Mouse (Mus musculus): ENCODE measurements at regions not wholly inside any gene's neighbourhood (a gene's known extent, or its start where the extent isn't known, plus 50 kb on each side); places are given as distances from the start of the nearest gene placed in this dataset.

- no peaks in the 10 kb centered on the region for H3K9me3 ChIP-seq (ENCODE audit: control insufficient read depth, insufficient read depth, low read depth, low read length)
- in situ Hi-C loops (cut with MboI; ENCODE audit: low sequenced_read_pairs in 2 of 2, unreplicated experiment in 2 of 2) = no loop called here
- DNase-seq (ENCODE audit: low read depth, low spot score) = no peak
- H3K36me3 ChIP-seq (ENCODE audit: control insufficient read depth, insufficient read depth, low read length, poor library complexity, severe bottlenecking) = no peaks in the 10 kb centered on the region
- TF ChIP-seq ZNF384 (IDR thresholded peaks at IDR 0.05; ENCODE audit: low read depth, low read length) = no peak
- TF ChIP-seq ZC3H11A (IDR thresholded peaks at IDR 0.05; ENCODE audit: borderline replicate concordance, low read depth, low read length) = no peak
- no peak for TF ChIP-seq HCFC1 (IDR thresholded peaks at IDR 0.05; ENCODE audit: borderline replicate concordance, insufficient read depth, low read length)
- TF ChIP-seq MAFK (IDR thresholded peaks at IDR 0.05; ENCODE audit: insufficient read depth, low read depth, low read length) = no peak
- no peak for TF ChIP-seq CHD2 (IDR thresholded peaks at IDR 0.05; ENCODE audit: low read depth, low read length)
- no peak overlapping the region for H3K4me3 ChIP-seq (ENCODE audit: insufficient read depth in 1 of 2, low read depth in 1 of 2, low read length in 2 of 2, poor library complexity in 1 of 2, severe bottlenecking in 1 of 2)
- H3K9ac ChIP-seq (ENCODE audit: insufficient read depth, low read depth, low read length, poor library complexity, severe bottlenecking) = no peak overlapping the region
- H3K4me1 ChIP-seq (ENCODE audit: control insufficient read depth in 2 of 2, insufficient read depth in 2 of 2, low read length in 2 of 2, poor library complexity in 1 of 2) = no peaks in the 10 kb centered on the region
- H3K27ac ChIP-seq (ENCODE audit: insufficient read depth, low read depth, low read length, poor library complexity, severe bottlenecking) = no peak overlapping the region
Measured at GRCm38 (mm10) chr6:10354135-10354534, 1405.9 kb downstream of the Nxph1 start.

- Histone ChIP-seq H3K9ac (ENCODE audit: insufficient read depth, low read depth, low read length, poor library complexity, severe bottlenecking) (no peak overlapping the region), H3K36me3 (ENCODE audit: control insufficient read depth, insufficient read depth, low read length, poor library complexity, severe bottlenecking) (no peaks in the 10 kb centered on the region)
- in situ Hi-C loops (cut with MboI; ENCODE audit: low sequenced_read_pairs in 2 of 2, unreplicated experiment in 2 of 2) = no loop called here
Measured at GRCm38 (mm10) chr6:10365138-10365537, 1416.9 kb downstream of the Nxph1 start.

DNA sequence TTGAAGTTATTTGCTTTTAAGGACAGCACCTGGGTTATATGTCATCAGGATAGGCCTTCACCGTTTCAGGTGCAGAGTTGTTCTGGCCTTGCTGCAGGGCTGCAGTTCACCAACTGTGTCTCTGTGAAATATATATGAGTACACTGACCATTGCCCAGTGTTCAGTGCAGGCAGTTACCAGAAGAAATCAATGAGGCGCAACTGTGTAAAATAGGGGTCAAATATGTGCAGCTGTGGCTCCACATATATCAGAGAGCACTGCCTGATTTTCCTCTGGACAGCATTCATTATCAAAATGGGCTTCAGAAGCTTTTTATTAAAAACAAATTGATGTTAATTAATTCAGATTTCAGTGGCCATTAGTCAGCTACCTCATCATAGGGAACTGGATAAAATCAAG is 1426.2 kb downstream of the Nxph1 start:
- no peak overlapping the region for H3K27ac ChIP-seq (ENCODE audit: insufficient read depth, low read depth, low read length, poor library complexity, severe bottlenecking)
- no peak overlapping the region for H3K9ac ChIP-seq (ENCODE audit: insufficient read depth, low read depth, low read length, poor library complexity, severe bottlenecking)
- H3K4me3 ChIP-seq (ENCODE audit: insufficient read depth in 1 of 2, low read depth in 1 of 2, low read length in 2 of 2, poor library complexity in 1 of 2, severe bottlenecking in 1 of 2) = no peak overlapping the region
- in situ Hi-C loops (cut with MboI; ENCODE audit: low sequenced_read_pairs in 2 of 2, unreplicated experiment in 2 of 2) = no loop called here
- H3K36me3 ChIP-seq (ENCODE audit: control insufficient read depth, insufficient read depth, low read length, poor library complexity, severe bottlenecking) = no peaks in the 10 kb centered on the region
- DNase-seq (ENCODE audit: low read depth, low spot score) = no peak
- H3K9me3 ChIP-seq (ENCODE audit: control insufficient read depth, insufficient read depth, low read depth, low read length) = no peaks in the 10 kb centered on the region
- H3K4me1 ChIP-seq (ENCODE audit: control insufficient read depth in 2 of 2, insufficient read depth in 2 of 2, low read length in 2 of 2, poor library complexity in 1 of 2) = no peaks in the 10 kb centered on the region
- no peak for TF ChIP-seq ZC3H11A (IDR thresholded peaks at IDR 0.05; ENCODE audit: borderline replicate concordance, low read depth, low read length)
- TF ChIP-seq MAFK (IDR thresholded peaks at IDR 0.05; ENCODE audit: insufficient read depth, low read depth, low read length) = no peak
- TF ChIP-seq CHD2 (IDR thresholded peaks at IDR 0.05; ENCODE audit: low read depth, low read length) = no peak
- TF ChIP-seq ZNF384 (IDR thresholded peaks at IDR 0.05; ENCODE audit: low read depth, low read length) = no peak
- TF ChIP-seq HCFC1 (IDR thresholded peaks at IDR 0.05; ENCODE audit: borderline replicate concordance, insufficient read depth, low read length) = no peak

More at GRCm38 (mm10) chr6:10365138-10365537, 1416.9 kb downstream of the Nxph1 start:
- H3K27ac ChIP-seq (ENCODE audit: insufficient read depth, low read depth, low read length, poor library complexity, severe bottlenecking) = no peak overlapping the region
- H3K9me3 ChIP-seq (ENCODE audit: control insufficient read depth, insufficient read depth, low read depth, low read length) = no peaks in the 10 kb centered on the region
- H3K4me1 ChIP-seq (ENCODE audit: control insufficient read depth in 2 of 2, insufficient read depth in 2 of 2, low read length in 2 of 2, poor library complexity in 1 of 2) = no peaks in the 10 kb centered on the region
- no peak for DNase-seq (ENCODE audit: low read depth, low spot score)
- no peak overlapping the region for H3K4me3 ChIP-seq (ENCODE audit: insufficient read depth in 1 of 2, low read depth in 1 of 2, low read length in 2 of 2, poor library complexity in 1 of 2, severe bottlenecking in 1 of 2)
- TF ChIP-seq ZNF384 (IDR thresholded peaks at IDR 0.05; ENCODE audit: low read depth, low read length) = no peak
- no peak for TF ChIP-seq HCFC1 (IDR thresholded peaks at IDR 0.05; ENCODE audit: borderline replicate concordance, insufficient read depth, low read length)
- TF ChIP-seq MAFK (IDR thresholded peaks at IDR 0.05; ENCODE audit: insufficient read depth, low read depth, low read length) = no peak
- no peak for TF ChIP-seq ZC3H11A (IDR thresholded peaks at IDR 0.05; ENCODE audit: borderline replicate concordance, low read depth, low read length)
- no peak for TF ChIP-seq CHD2 (IDR thresholded peaks at IDR 0.05; ENCODE audit: low read depth, low read length)

DNA sequence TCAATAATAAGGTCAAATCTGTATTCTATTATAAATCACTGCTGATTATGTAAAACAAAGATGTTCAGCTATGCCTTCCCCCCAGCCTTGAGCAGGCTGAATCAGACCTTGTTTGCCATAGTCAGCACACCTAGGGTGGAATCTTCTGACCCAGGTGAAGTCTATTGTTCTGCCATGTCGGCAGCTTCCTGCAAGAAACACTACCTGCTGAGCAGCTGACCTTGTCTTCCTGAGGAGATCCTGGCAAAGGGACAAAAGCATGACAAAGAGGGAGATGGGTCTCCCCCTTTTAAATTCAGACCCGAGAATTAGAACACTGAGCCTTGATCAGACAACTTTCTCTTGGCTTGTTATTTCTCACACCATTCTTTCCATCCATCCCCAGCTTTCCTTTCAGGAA is 1476.4 kb downstream of the Nxph1 start:
- in situ Hi-C loops (cut with MboI; ENCODE audit: low sequenced_read_pairs in 2 of 2, unreplicated experiment in 2 of 2) = no loop called here
- H3K36me3 ChIP-seq (ENCODE audit: control insufficient read depth, insufficient read depth, low read length, poor library complexity, severe bottlenecking) = no peaks in the 10 kb centered on the region
- H3K9ac ChIP-seq (ENCODE audit: insufficient read depth, low read depth, low read length, poor library complexity, severe bottlenecking) = no peak overlapping the region
- TF ChIP-seq MAFK (IDR thresholded peaks at IDR 0.05; ENCODE audit: insufficient read depth, low read depth, low read length) (0 out of 2 replicates have a peak, but pooled peaks have one; percentile 10), HCFC1 (IDR thresholded peaks at IDR 0.05; ENCODE audit: borderline replicate concordance, insufficient read depth, low read length) (no peak)
- no peaks in the 10 kb centered on the region for H3K4me1 ChIP-seq (ENCODE audit: control insufficient read depth in 2 of 2, insufficient read depth in 2 of 2, low read length in 2 of 2, poor library complexity in 1 of 2)
- no peak overlapping the region; the same call in 1 of the 2 replicates for H3K27ac ChIP-seq (ENCODE audit: insufficient read depth, low read depth, low read length, poor library complexity, severe bottlenecking)
- peak; percentile 7 for DNase-seq (ENCODE audit: low read depth, low spot score)
- no peaks in the 10 kb centered on the region for H3K9me3 ChIP-seq (ENCODE audit: control insufficient read depth, insufficient read depth, low read depth, low read length)
- no peak overlapping the region for H3K4me3 ChIP-seq (ENCODE audit: insufficient read depth in 1 of 2, low read depth in 1 of 2, low read length in 2 of 2, poor library complexity in 1 of 2, severe bottlenecking in 1 of 2)

- Histone ChIP-seq H3K9ac (ENCODE audit: insufficient read depth, low read depth, low read length, poor library complexity, severe bottlenecking) (no peak overlapping the region), H3K27ac (ENCODE audit: insufficient read depth, low read depth, low read length, poor library complexity, severe bottlenecking) (no peak overlapping the region), H3K36me3 (ENCODE audit: control insufficient read depth, insufficient read depth, low read length, poor library complexity, severe bottlenecking) (no peaks in the 10 kb centered on the region), H3K4me3 (ENCODE audit: insufficient read depth in 1 of 2, low read depth in 1 of 2, low read length in 2 of 2, poor library complexity in 1 of 2, severe bottlenecking in 1 of 2) (no peak overlapping the region), H3K4me1 (ENCODE audit: control insufficient read depth in 2 of 2, insufficient read depth in 2 of 2, low read length in 2 of 2, poor library complexity in 1 of 2) (no peaks in the 10 kb centered on the region), H3K9me3 (ENCODE audit: control insufficient read depth, insufficient read depth, low read depth, low read length) (no peaks in the 10 kb centered on the region)
- in situ Hi-C loops (cut with MboI; ENCODE audit: low sequenced_read_pairs in 2 of 2, unreplicated experiment in 2 of 2) = no loop called here
- no peak for DNase-seq (ENCODE audit: low read depth, low spot score)
- TF ChIP-seq ZNF384 (IDR thresholded peaks at IDR 0.05; ENCODE audit: low read depth, low read length) (no peak), HCFC1 (IDR thresholded peaks at IDR 0.05; ENCODE audit: borderline replicate concordance, insufficient read depth, low read length) (no peak), MAFK (IDR thresholded peaks at IDR 0.05; ENCODE audit: insufficient read depth, low read depth, low read length) (no peak)
Measured at GRCm38 (mm10) chr6:10425506-10425905, 1477.3 kb downstream of the Nxph1 start.

All from ES-E14 (cell line).